Mouse (Mus musculus): Measurements from ENCODE around the gene Cenpj.

- TF ChIP-seq CHD2 (IDR thresholded peaks at IDR 0.05; ENCODE audit: low read depth, low read length), result no peak
- TF ChIP-seq HCFC1 (IDR thresholded peaks at IDR 0.05; ENCODE audit: borderline replicate concordance, insufficient read depth, low read length), result no peak
- TF ChIP-seq MAFK (IDR thresholded peaks at IDR 0.05; ENCODE audit: insufficient read depth, low read depth, low read length), result no peak
- no peak for TF ChIP-seq ZNF384 (IDR thresholded peaks at IDR 0.05; ENCODE audit: low read depth, low read length)
- TF ChIP-seq ZC3H11A (IDR thresholded peaks at IDR 0.05; ENCODE audit: borderline replicate concordance, low read depth, low read length), result no peak
Measured at GRCm38 (mm10) chr14:56545491-56545890, 29.7 kb downstream of the Cenpj start.

Measured in ES-E14 (cell line).